8 mouse cellular contexts compared by ENCODE assay signal in genomic region chr12:31949759-31950658, GRCm38 (mm10). TPM values are rescaled to one million over a fixed set of nuclear protein-coding genes. Genes with fewer than 3 reads are reported as not detected.
DNase-seq lines count a peak whose midpoint lies in the region; ATAC-seq lines count a peak whose summit lies in the region.

Hbp1 (minus strand) TSS chr12:31950535.

- DNase-seq in adrenal gland, adult 18-20 months (ENCODE audit: low spot score in 2 of 2): peak; percentile 86 to 89
- DNase-seq in embryo, embryonic 11 days: peak; percentile 99
- DNase-seq in gastrocnemius, postnatal 25 days: peak; percentile 100
- peak; percentile 93 for DNase-seq in intestine, embryonic 14.5 days (ENCODE audit: low spot score)
- peak; percentile 100 for DNase-seq in left cerebral cortex, postnatal 14 days (ENCODE audit: low spot score in 2 of 2)
- peak; percentile 99 for DNase-seq in mesoderm, embryonic 11.5 days (ENCODE audit: low read depth, low spot score)
- peak; percentile 100 for DNase-seq in right cerebral cortex, postnatal 36 days (ENCODE audit: low spot score in 2 of 2)
- DNase-seq in yolk sac, embryonic 10.5 days (ENCODE audit: low spot score): peak; percentile 99

- no peaks in the 10 kb centered on the region for H3K9me3 ChIP-seq in intestine, embryonic 14.5 days (ENCODE audit: control insufficient read depth, low read length)

- peak within 1 kb of the TSS; percentile 80 for H3K4me3 ChIP-seq in intestine, embryonic 14.5 days (ENCODE audit: low read depth, low read length)

- H3K4me1 ChIP-seq in intestine, embryonic 14.5 days (replicated peaks; ENCODE audit: control insufficient read depth, insufficient read depth, low read length): no peaks in the 10 kb centered on the region; the same call in 1 of the 2 replicates

- H3K27me3 ChIP-seq in intestine, embryonic 14.5 days (replicated peaks; ENCODE audit: control insufficient read depth, insufficient read depth, low read length): no peaks in the 10 kb centered on the region

- peak within 1 kb of the TSS; percentile 65 for H3K4me2 ChIP-seq in intestine, embryonic 14.5 days (ENCODE audit: low read length)

- peak; percentile 96 for ATAC-seq in intestine, embryonic 14.5 days (replicated peaks; ENCODE audit: low FRiP score, low TSS enrichment, low read depth)

- H3K9ac ChIP-seq in intestine, embryonic 14.5 days (ENCODE audit: low read length): peak within 1 kb of the TSS; percentile 96

- no peaks in the 10 kb centered on the region for H3K36me3 ChIP-seq in intestine, embryonic 14.5 days (ENCODE audit: control insufficient read depth, insufficient read depth, low read length)

- H3K27ac ChIP-seq in intestine, embryonic 14.5 days (ENCODE audit: low read depth): peak within 1 kb of the TSS; percentile 99

- WGBS in intestine, embryonic 14.5 days: under 1% methylated on average over 56 of the region's 71 CpGs

- intact Hi-C loops in left cerebral cortex, postnatal 14 days (cut with DNase I): no loop called here

RNA-seq across cellular contexts. Expression of gene Hbp1, which starts in this region (rescaled TPM):
- 10 to 100 TPM; 51.5 to 73.9 TPM for total RNA-seq in adrenal gland, adult 18-20 months (2021)
- 10 to 100 TPM; 50.4 to 53.3 TPM for total RNA-seq in gastrocnemius, postnatal 25 days (2021)
- polyA plus RNA-seq in intestine, embryonic 14.5 days (2014; fragmentation: Nextera tagmentation; extraction: Ambion mirVana): 111 and 112 TPM in 2 replicates
- total RNA-seq in left cerebral cortex, postnatal 14 days (2021): 10 to 100 TPM; 19.1 to 19.3 TPM

Comparison
In these comparisons a context has a peak if more than half of its experiments do, and no peak if none do; other contexts are left out.
1. Peak in every context shown above with its lines: DNase-seq, ATAC-seq, H3K4me3 ChIP-seq and H3K27ac ChIP-seq.